ENCODE assay signal across 8 mouse cellular contexts in genomic region chr7:45405091-45406075, GRCm38 (mm10). TPM values are rescaled to one million over a fixed set of nuclear protein-coding genes. Genes with fewer than 3 reads are reported as not detected.
DNase-seq lines count a peak whose midpoint lies in the region; ATAC-seq and TF ChIP-seq lines count a peak whose summit lies in the region.

Gene Kcna7, plus strand, starts transcription at chr7:45405653.

- DNase-seq in urinary bladder, adult 18-20 months (ENCODE audit: low spot score in 2 of 2), result peak; percentile 49 to 76
- DNase-seq in urinary bladder, postnatal 10 days (ENCODE audit: low spot score), result no peak
- DNase-seq in embryonic facial prominence, embryonic 10.5 days (ENCODE audit: low spot score), result peak; percentile 74
- peak; percentile 79 to 92 for DNase-seq in heart, adult 18-20 months
- DNase-seq in left cerebral cortex, postnatal 4 days, result peak; percentile 65
- DNase-seq in mesoderm, embryonic 11.5 days (ENCODE audit: low read depth, low spot score), result peak; percentile 52
- DNase-seq in spleen, adult 12 weeks (ENCODE audit: low spot score), result peak; percentile 50

- peak; percentile 89 for TF ChIP-seq CTCF in intestine, postnatal 0 days (IDR thresholded peaks at IDR 0.05; ENCODE audit: low read depth)

- H3K4me1 ChIP-seq in embryonic facial prominence, embryonic 10.5 days, result peaks cover 13% of the 10 kb centered on the region
- no peaks in the 10 kb centered on the region for H3K4me1 ChIP-seq in intestine, postnatal 0 days (replicated peaks; ENCODE audit: control insufficient read depth, insufficient read depth, low read length)

- intact Hi-C loops in left cerebral cortex, postnatal 4 days (cut with DNase I), result no loop called here

- H3K27me3 ChIP-seq in embryonic facial prominence, embryonic 10.5 days (replicated peaks; ENCODE audit: low read depth, poor library complexity, severe bottlenecking), result peaks cover 56% of the 10 kb centered on the region
- H3K27me3 ChIP-seq in intestine, postnatal 0 days (replicated peaks; ENCODE audit: control insufficient read depth, insufficient read depth, low read length), result peaks cover 51% of the 10 kb centered on the region

- H3K27ac ChIP-seq in embryonic facial prominence, embryonic 10.5 days (replicated peaks), result 0 out of 2 replicates have a peak within 1 kb of the TSS, but pooled peaks have one; percentile 40
- H3K27ac ChIP-seq in intestine, postnatal 0 days (ENCODE audit: low read depth, low read length), result no peak within 1 kb of the TSS

- no peak for ATAC-seq in intestine, postnatal 0 days

- peak within 1 kb of the TSS; percentile 26; the same call in 1 of the 2 replicates for H3K9ac ChIP-seq in intestine, postnatal 0 days (ENCODE audit: low read depth, low read length)

- H3K36me3 ChIP-seq in embryonic facial prominence, embryonic 10.5 days (replicated peaks), result no peaks in the 10 kb centered on the region
- no peaks in the 10 kb centered on the region for H3K36me3 ChIP-seq in intestine, postnatal 0 days (ENCODE audit: control insufficient read depth, insufficient read depth)

- WGBS in embryonic facial prominence, embryonic 10.5 days, result 12% methylated on average over 28 of the region's 28 CpGs
- 11% methylated on average over 28 of the region's 28 CpGs for WGBS in intestine, postnatal 0 days

- peak within 1 kb of the TSS; percentile 53 for H3K4me3 ChIP-seq in embryonic facial prominence, embryonic 10.5 days
- H3K4me3 ChIP-seq in intestine, postnatal 0 days (ENCODE audit: low read depth, low read length), result peak within 1 kb of the TSS; percentile 41

- no peaks in the 10 kb centered on the region for H3K9me3 ChIP-seq in embryonic facial prominence, embryonic 10.5 days
- no peaks in the 10 kb centered on the region for H3K9me3 ChIP-seq in intestine, postnatal 0 days (ENCODE audit: control insufficient read depth)

- H3K4me2 ChIP-seq in intestine, postnatal 0 days (replicated peaks; ENCODE audit: low read depth), result peak within 1 kb of the TSS; percentile 73

RNA-seq across cellular contexts. Expression of gene Kcna7, which starts in this region (rescaled TPM):
- 0.06 TPM in 1 of 2 replicates, not detected in the other for polyA plus RNA-seq in embryonic facial prominence, embryonic 10.5 days (2016; fragmentation: Nextera tagmentation; extraction: Ambion mirVana)
- total RNA-seq in heart, adult 18-20 months (2021), result 1 to 10 TPM; 6.1 to 7.4 TPM
- 0.07 and 0.08 TPM in 2 replicates for polyA plus RNA-seq in intestine, postnatal 0 days (2015; fragmentation: Nextera tagmentation; extraction: Ambion mirVana)
- total RNA-seq in left cerebral cortex, postnatal 4 days (2021), result under 1 TPM in 1 of 2 experiments, not detected in 1; 0.16 TPM

Comparison
In these comparisons a context has a peak if more than half of its experiments do, and no peak if none do; other contexts are left out.
1. RNA of gene Kcna7 (total RNA-seq): 6.1 to 7.4 TPM in heart, adult 18-20 months; 0.16 TPM in left cerebral cortex, postnatal 4 days; every median in the first group is over 4 times any median in the second.
2. Peak in DNase-seq, H3K4me3 ChIP-seq and H3K27ac ChIP-seq in embryonic facial prominence, embryonic 10.5 days; RNA of the gene not detected or under 1 TPM.
3. Peak in DNase-seq in left cerebral cortex, postnatal 4 days; RNA of the gene not detected or under 1 TPM.